Comparison of ENCODE assay signal across 8 mouse cellular contexts in the genomic region with DNA sequence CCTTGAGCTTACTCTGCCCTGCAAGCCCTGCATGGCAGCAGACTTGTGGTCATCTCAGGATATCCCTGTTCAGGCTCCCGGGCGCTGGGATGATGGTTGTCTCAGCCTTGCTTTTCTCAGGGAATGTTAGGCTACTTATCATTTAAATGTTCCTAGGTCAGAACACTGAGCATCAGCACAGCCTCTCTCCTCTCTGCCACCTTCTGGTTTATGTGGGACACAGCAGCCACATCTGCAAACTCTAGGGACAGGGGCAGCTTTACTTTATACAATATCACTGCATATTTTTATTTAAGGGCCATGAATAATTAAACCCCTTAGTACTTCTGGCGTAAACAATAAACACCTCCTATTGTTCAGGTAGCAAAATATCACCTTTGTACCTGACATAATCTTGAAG.
DNase-seq lines count a peak whose midpoint lies in the region; ATAC-seq lines count a peak whose summit lies in the region.
"Had no signal": no experiment of that assay in that cellular context is flagged by ENCODE, and none has a peak within 500 bp of the region (broad histone marks: within the 10 kb centered on the region; RNA-seq: fewer than 3 reads in every experiment).

No protein-coding gene starts in this region.

- WGBS in hindbrain, embryonic 12.5 days = 63% methylated on average over 3 of the region's 3 CpGs
- WGBS in midbrain, embryonic 15.5 days = 74% methylated on average over 3 of the region's 3 CpGs

- H3K4me3 ChIP-seq in hindbrain, embryonic 12.5 days = no peak overlapping the region
- no peak overlapping the region for H3K4me3 ChIP-seq in midbrain, embryonic 15.5 days
- H3K4me3 ChIP-seq: embryonic facial prominence, embryonic 13.5 days had no signal

- no peak overlapping the region for H3K9ac ChIP-seq in hindbrain, embryonic 12.5 days
- no peak overlapping the region for H3K9ac ChIP-seq in midbrain, embryonic 15.5 days
- H3K9ac ChIP-seq: embryonic facial prominence, embryonic 13.5 days had no signal

- H3K27ac ChIP-seq in hindbrain, embryonic 12.5 days = no peak overlapping the region
- H3K27ac ChIP-seq in midbrain, embryonic 15.5 days = no peak overlapping the region
- H3K27ac ChIP-seq: embryonic facial prominence, embryonic 13.5 days had no signal

- H3K9me3 ChIP-seq in hindbrain, embryonic 12.5 days (replicated peaks) = no peaks in the 10 kb centered on the region
- H3K9me3 ChIP-seq in midbrain, embryonic 15.5 days = no peaks in the 10 kb centered on the region
- H3K9me3 ChIP-seq: embryonic facial prominence, embryonic 13.5 days had no signal

- no peak overlapping the region for H3K4me2 ChIP-seq in hindbrain, embryonic 12.5 days (replicated peaks)
- H3K4me2 ChIP-seq in midbrain, embryonic 15.5 days = no peak overlapping the region

- peak; percentile 34 for DNase-seq in layer of hippocampus, adult 11-12 months (ENCODE audit: low spot score)
- no peak for DNase-seq in layer of hippocampus, adult 9-10 months (ENCODE audit: low spot score)
- peak; percentile 52 for DNase-seq in ES-CJ7 (ENCODE audit: low read depth, low spot score)
- peak; percentile 24 for DNase-seq in adrenal gland, postnatal 14 days
- no peak for DNase-seq in spleen, postnatal 14 days (ENCODE audit: low spot score in 2 of 2)

- no peaks in the 10 kb centered on the region for H3K27me3 ChIP-seq in hindbrain, embryonic 12.5 days
- H3K27me3 ChIP-seq in midbrain, embryonic 15.5 days (replicated peaks) = no peaks in the 10 kb centered on the region
- H3K27me3 ChIP-seq: embryonic facial prominence, embryonic 13.5 days had no signal

- H3K4me1 ChIP-seq in hindbrain, embryonic 12.5 days = 0 out of 2 replicates have a peak, but pooled peaks cover 4% of the 10 kb centered on the region
- H3K4me1 ChIP-seq in midbrain, embryonic 15.5 days = no peaks in the 10 kb centered on the region

- H3K36me3 ChIP-seq in hindbrain, embryonic 12.5 days = no peaks in the 10 kb centered on the region
- H3K36me3 ChIP-seq in midbrain, embryonic 15.5 days (replicated peaks) = no peaks in the 10 kb centered on the region
- H3K36me3 ChIP-seq: embryonic facial prominence, embryonic 13.5 days had no signal

- 0 out of 2 replicates have a peak, but pooled peaks have one; percentile 36 for ATAC-seq in hindbrain, embryonic 12.5 days (ENCODE audit: low FRiP score)
- ATAC-seq in midbrain, embryonic 15.5 days (replicated peaks) = peak; percentile 77

Comparison
In these comparisons a context has a peak if more than half of its experiments do, and no peak if none do; other contexts are left out.
1. DNase-seq: peak in layer of hippocampus, adult 11-12 months (single experiment), ES-CJ7 (single experiment) and adrenal gland, postnatal 14 days (single experiment); none in layer of hippocampus, adult 9-10 months (single experiment) and spleen, postnatal 14 days (0 of 2).